Mouse (Mus musculus) mouse trophoblast stem cell (cell line): Measurements from ENCODE around the gene H2afy2.

Experiments used
- in situ Hi-C, 2 experiments: fragments of 300-500 bp; cut with MseI, MboI; formaldehyde crosslinking; loops; 2 replicates in 1 of 2; 3 replicates in 1 of 2; pipeline ENCODE4 v1.15.1; 2025

Gene H2afy2

GRCm38 (mm10) chr10:61784414-61784813 lies 467 bp upstream of the H2afy2 start:
- in situ Hi-C loops: no loop called here

- in situ Hi-C loops: no loop called here
These were observed 942 bp downstream of the H2afy2 start for GRCm38 (mm10) chr10:61782799-61783611.

GRCm38 (mm10) chr10:61781461-61782128 lies 2.4 kb downstream of the H2afy2 start:
- in situ Hi-C loops: no loop called here

- in situ Hi-C loops: no loop called here
These were observed 17.1 kb downstream of the H2afy2 start for GRCm38 (mm10) chr10:61766806-61767205.

- in situ Hi-C loops: no loop called here
These were observed 18.4 kb downstream of the H2afy2 start for GRCm38 (mm10) chr10:61765558-61765957.

GRCm38 (mm10) chr10:61764689-61765088 lies 19.3 kb downstream of the H2afy2 start:
- in situ Hi-C loops: no loop called here

- in situ Hi-C loops: no loop called here
These were observed 24.1 kb downstream of the H2afy2 start for GRCm38 (mm10) chr10:61759869-61760268.

GRCm38 (mm10) chr10:61758904-61759303 lies 25.0 kb downstream of the H2afy2 start:
- in situ Hi-C loops: no loop called here

GRCm38 (mm10) chr10:61757022-61757421 lies 26.9 kb downstream of the H2afy2 start:
- in situ Hi-C loops: no loop called here

GRCm38 (mm10) chr10:61753071-61753470 lies 30.9 kb downstream of the H2afy2 start:
- in situ Hi-C loops: no loop called here

- in situ Hi-C loops: no loop called here
These were observed 32.3 kb downstream of the H2afy2 start for GRCm38 (mm10) chr10:61751534-61752219.

GRCm38 (mm10) chr10:61750014-61750413 lies 33.9 kb downstream of the H2afy2 start:
- in situ Hi-C loops: no loop called here

GRCm38 (mm10) chr10:61747302-61747701 lies 36.6 kb downstream of the H2afy2 start:
- in situ Hi-C loops: no loop called here

GRCm38 (mm10) chr10:61745133-61745532 lies 38.8 kb downstream of the H2afy2 start:
- in situ Hi-C loops: no loop called here

- in situ Hi-C loops: no loop called here
These were observed 41.6 kb downstream of the H2afy2 start for GRCm38 (mm10) chr10:61742336-61742735.

GRCm38 (mm10) chr10:61741873-61742272 lies 42.1 kb downstream of the H2afy2 start:
- in situ Hi-C loops: no loop called here

- in situ Hi-C loops: no loop called here
These were observed 42.6 kb downstream of the H2afy2 start for GRCm38 (mm10) chr10:61741306-61741705.

- in situ Hi-C loops: no loop called here
These were observed 45.8 kb downstream of the H2afy2 start for GRCm38 (mm10) chr10:61738126-61738525.

- in situ Hi-C loops: no loop called here
These were observed 46.4 kb downstream of the H2afy2 start for GRCm38 (mm10) chr10:61737537-61737936.

- in situ Hi-C loops: no loop called here
These were observed 47.3 kb downstream of the H2afy2 start for GRCm38 (mm10) chr10:61736671-61737078.

- in situ Hi-C loops: no loop called here
These were observed 49.6 kb downstream of the H2afy2 start for GRCm38 (mm10) chr10:61734377-61734776.

- in situ Hi-C loops: no loop called here
These were observed 53.8 kb downstream of the H2afy2 start for GRCm38 (mm10) chr10:61730171-61730570.
